Comparison of ENCODE assay signal across 19 mouse cellular contexts in the genomic region with DNA sequence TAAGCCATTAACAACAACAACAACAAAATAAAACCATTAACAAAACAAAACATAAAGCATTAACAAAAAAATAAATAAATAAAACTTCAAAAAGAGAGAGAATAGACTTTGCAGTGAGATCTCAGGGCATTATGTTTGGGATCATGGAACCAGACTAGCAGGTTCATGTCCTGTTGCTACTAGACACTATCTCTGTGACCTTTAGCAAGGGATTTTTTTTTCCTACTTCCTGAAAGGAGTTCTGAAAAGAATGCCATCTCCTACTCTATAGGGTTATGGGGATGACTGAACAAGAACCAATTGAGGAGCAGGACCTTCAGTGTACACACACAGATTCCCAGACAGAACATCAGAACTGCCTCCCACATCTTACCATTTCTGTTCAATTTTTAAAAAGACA. TPM values are rescaled to one million over a fixed set of nuclear protein-coding genes. Genes with fewer than 3 reads are reported as not detected.
A peak's percentile ranks its signal among the peaks of the same experiment; 100 is the strongest.
DNase-seq lines count a peak whose midpoint lies in the region; ATAC-seq and TF ChIP-seq lines count a peak whose summit lies in the region.
"Had no signal": no experiment of that assay in that cellular context is flagged by ENCODE, and none has a peak within 500 bp of the region (broad histone marks: within the 10 kb centered on the region; RNA-seq: fewer than 3 reads in every experiment).

No protein-coding gene starts in this region.

- no peak for DNase-seq in intestine, embryonic 14.5 days (ENCODE audit: low spot score)
- DNase-seq in cerebellum, postnatal 10 days = no peak
- DNase-seq in cerebellum, postnatal 25 days = no peak
- DNase-seq: adrenal gland, adult 8-10 months; adrenal gland, postnatal 36 days; cerebellum, adult 11 months; cerebellum, adult 8-10 months; gastrocnemius, postnatal 36 days; heart, adult 2 months had no signal

- no peaks in the 10 kb centered on the region for H3K4me1 ChIP-seq in intestine, embryonic 14.5 days (replicated peaks; ENCODE audit: control insufficient read depth, insufficient read depth, low read length)
- H3K4me1 ChIP-seq in intestine, postnatal 0 days (replicated peaks; ENCODE audit: control insufficient read depth, insufficient read depth, low read length) = 0 out of 2 replicates have a peak, but pooled peaks cover 2% of the 10 kb centered on the region
- no peaks in the 10 kb centered on the region for H3K4me1 ChIP-seq in stomach, embryonic 15.5 days
- H3K4me1 ChIP-seq: embryonic facial prominence, embryonic 10.5 days; forebrain, embryonic 15.5 days; hindbrain, embryonic 10.5 days had no signal

- no peak for TF ChIP-seq CTCF in intestine, postnatal 0 days (IDR thresholded peaks at IDR 0.05; ENCODE audit: low read depth)

- no peaks in the 10 kb centered on the region for H3K27me3 ChIP-seq in intestine, embryonic 14.5 days (replicated peaks; ENCODE audit: control insufficient read depth, insufficient read depth, low read length)
- no peaks in the 10 kb centered on the region for H3K27me3 ChIP-seq in intestine, postnatal 0 days (replicated peaks; ENCODE audit: control insufficient read depth, insufficient read depth, low read length)
- no peaks in the 10 kb centered on the region for H3K27me3 ChIP-seq in stomach, embryonic 15.5 days (replicated peaks)
- H3K27me3 ChIP-seq: forebrain, embryonic 15.5 days had no signal

- no peak overlapping the region for H3K4me3 ChIP-seq in intestine, embryonic 14.5 days (ENCODE audit: low read depth, low read length)
- no peak overlapping the region for H3K4me3 ChIP-seq in intestine, postnatal 0 days (ENCODE audit: low read depth, low read length)
- H3K4me3 ChIP-seq in stomach, embryonic 15.5 days (replicated peaks) = no peak overlapping the region
- H3K4me3 ChIP-seq: embryonic facial prominence, embryonic 10.5 days; erythroblast, embryonic 14.5 days; forebrain, embryonic 15.5 days; heart, adult 2 months; hindbrain, embryonic 10.5 days had no signal

- no peak overlapping the region for H3K27ac ChIP-seq in intestine, embryonic 14.5 days (ENCODE audit: low read depth)
- H3K27ac ChIP-seq in intestine, postnatal 0 days (ENCODE audit: low read depth, low read length) = peak overlapping the region; percentile 7; the same call in 1 of the 2 replicates
- no peak overlapping the region; the same call in 1 of the 2 replicates for H3K27ac ChIP-seq in stomach, embryonic 15.5 days
- H3K27ac ChIP-seq: embryonic facial prominence, embryonic 10.5 days; forebrain, embryonic 15.5 days; heart, adult 2 months; hindbrain, embryonic 10.5 days; hindbrain, embryonic 14.5 days had no signal

- H3K9ac ChIP-seq in intestine, embryonic 14.5 days (ENCODE audit: low read length) = no peak overlapping the region
- H3K9ac ChIP-seq in intestine, postnatal 0 days (ENCODE audit: low read depth, low read length) = no peak overlapping the region
- no peak overlapping the region for H3K9ac ChIP-seq in stomach, embryonic 15.5 days
- H3K9ac ChIP-seq: forebrain, embryonic 15.5 days; hindbrain, embryonic 14.5 days had no signal

- H3K9me3 ChIP-seq in intestine, embryonic 14.5 days (ENCODE audit: control insufficient read depth, low read length) = no peaks in the 10 kb centered on the region
- no peaks in the 10 kb centered on the region for H3K9me3 ChIP-seq in intestine, postnatal 0 days (ENCODE audit: control insufficient read depth)
- H3K9me3 ChIP-seq in stomach, embryonic 15.5 days = no peaks in the 10 kb centered on the region
- H3K9me3 ChIP-seq: embryonic facial prominence, embryonic 10.5 days; forebrain, embryonic 15.5 days; G1E; hindbrain, embryonic 10.5 days had no signal

- peak; percentile 71; the same call in 1 of the 2 replicates for ATAC-seq in intestine, embryonic 14.5 days (replicated peaks; ENCODE audit: low FRiP score, low TSS enrichment, low read depth)
- ATAC-seq in intestine, postnatal 0 days = peak; percentile 84
- peak; percentile 76 for ATAC-seq in stomach, embryonic 15.5 days (ENCODE audit: insufficient read depth, low FRiP score, low read depth)
- no peak for ATAC-seq in CD4-positive, CD25-positive, alpha-beta regulatory T cell, adult 4 months
- ATAC-seq: forebrain, embryonic 15.5 days had no signal

- no peak overlapping the region for H3K4me2 ChIP-seq in intestine, embryonic 14.5 days (ENCODE audit: low read length)
- H3K4me2 ChIP-seq in intestine, postnatal 0 days (replicated peaks; ENCODE audit: low read depth) = no peak overlapping the region
- H3K4me2 ChIP-seq in stomach, embryonic 15.5 days = no peak overlapping the region
- H3K4me2 ChIP-seq: forebrain, embryonic 15.5 days; heart, embryonic 11.5 days; hindbrain, embryonic 14.5 days had no signal

- H3K36me3 ChIP-seq in intestine, embryonic 14.5 days (ENCODE audit: control insufficient read depth, insufficient read depth, low read length) = no peaks in the 10 kb centered on the region
- no peaks in the 10 kb centered on the region for H3K36me3 ChIP-seq in intestine, postnatal 0 days (ENCODE audit: control insufficient read depth, insufficient read depth)
- no peaks in the 10 kb centered on the region for H3K36me3 ChIP-seq in stomach, embryonic 15.5 days
- H3K36me3 ChIP-seq: embryonic facial prominence, embryonic 10.5 days; forebrain, embryonic 15.5 days; G1E; hindbrain, embryonic 10.5 days had no signal

RNA-seq across cellular contexts. Expression of gene Nlrc4, which starts 4.6 kb away (rescaled TPM):
- 6.3 and 7.7 TPM in 2 replicates for polyA plus RNA-seq in intestine, embryonic 14.5 days (2014; fragmentation: Nextera tagmentation; extraction: Ambion mirVana)
- polyA plus RNA-seq in intestine, postnatal 0 days (2015; fragmentation: Nextera tagmentation; extraction: Ambion mirVana) = 15.0 and 16.7 TPM in 2 replicates
- polyA plus RNA-seq in stomach, embryonic 15.5 days (2015; fragmentation: Nextera tagmentation; extraction: Ambion mirVana) = 2.9 TPM in 2 replicates
- polyA plus RNA-seq in CD4-positive, CD25-positive, alpha-beta regulatory T cell, adult 4 months (2017; shearing (Covaris generic)) = 1 to 10 TPM; 1.3 to 2.2 TPM
- polyA plus RNA-seq: erythroblast, embryonic 14.5 days had no signal

RNA-seq across cellular contexts. Expression of gene Yipf4, which starts 25.8 kb away (rescaled TPM):
- polyA plus RNA-seq in intestine, embryonic 14.5 days (2014; fragmentation: Nextera tagmentation; extraction: Ambion mirVana) = 60.1 and 63.8 TPM in 2 replicates
- 77.1 and 82.8 TPM in 2 replicates for polyA plus RNA-seq in intestine, postnatal 0 days (2015; fragmentation: Nextera tagmentation; extraction: Ambion mirVana)
- polyA plus RNA-seq in stomach, embryonic 15.5 days (2015; fragmentation: Nextera tagmentation; extraction: Ambion mirVana) = 67.7 and 78.4 TPM in 2 replicates
- 10 to 100 TPM in 1 of 2 experiments, 1 to 10 TPM in 1; 8.2 to 19.9 TPM for polyA plus RNA-seq in CD4-positive, CD25-positive, alpha-beta regulatory T cell, adult 4 months (2017; shearing (Covaris generic))
